Mouse (Mus musculus) duodenum, adult 2 months (tissue): ENCODE results near the gene Bach2. TPM values are rescaled to one million over a fixed set of nuclear protein-coding genes. Genes with fewer than 3 reads are reported as not detected.

Experiments used
- polyA plus RNA-seq: library from polyadenylated mRNA; depleted of rRNA; stranded (reverse); fragments of >200 nt; gene quantifications from 2 replicates; pipeline ENCODE4 v1.2.3, GENCODE M21; 2012; ENCODE audit warnings: low replicate concordance; rRNA removed

The Bach2 gene
- polyA plus RNA-seq, result 0.56 and 0.58 TPM in 2 replicates

GRCm38 (mm10) chr4:32238366-32238854, at the start of gene Bach2:
Gene Bach2 (plus strand): TSS chr4:32238804.

DNA sequence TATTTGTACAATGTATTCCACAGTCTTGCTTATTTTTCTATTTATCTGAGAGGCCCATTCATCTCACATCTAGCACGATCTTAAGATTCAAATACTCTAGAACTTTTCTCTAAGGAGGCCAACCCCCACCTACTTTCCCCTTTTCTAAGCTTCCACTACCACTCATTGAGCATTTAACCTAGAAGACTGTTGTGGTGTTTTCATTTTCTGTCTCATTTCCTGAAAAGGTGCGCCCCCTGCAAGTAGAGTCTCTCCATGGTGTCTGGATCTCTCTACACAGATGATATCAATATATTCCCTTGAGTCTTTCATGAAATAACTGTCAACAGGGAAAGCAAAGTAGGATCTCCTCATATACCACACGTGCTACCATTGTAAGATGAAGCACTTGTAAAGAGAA, 364.1 kb downstream of the Bach2 start, which contains the start of gene Gja10:
Gene Gja10, minus strand, starts transcription at position 101 of the 400 bp plus-strand sequence.

GRCm38 (mm10) chr4:32615034-32615881, 376.7 kb downstream of the Bach2 start, which contains the start of gene Casp8ap2:
Gene Casp8ap2 (plus strand): TSS chr4:32615451.

